Mouse (Mus musculus): ENCODE results near the gene Hist1h4a. TPM values are rescaled to one million over a fixed set of nuclear protein-coding genes. Genes with fewer than 3 reads are reported as not detected.
"Not testable (repeated sequence)": the region's sequence is repeated elsewhere in the genome, so short reads cannot be mapped to it uniquely, and the experiment has no call there.

Hist1h4a gene
- polyA plus RNA-seq, 1 experiment from 2014 or later, result 0.60 TPM

DNA sequence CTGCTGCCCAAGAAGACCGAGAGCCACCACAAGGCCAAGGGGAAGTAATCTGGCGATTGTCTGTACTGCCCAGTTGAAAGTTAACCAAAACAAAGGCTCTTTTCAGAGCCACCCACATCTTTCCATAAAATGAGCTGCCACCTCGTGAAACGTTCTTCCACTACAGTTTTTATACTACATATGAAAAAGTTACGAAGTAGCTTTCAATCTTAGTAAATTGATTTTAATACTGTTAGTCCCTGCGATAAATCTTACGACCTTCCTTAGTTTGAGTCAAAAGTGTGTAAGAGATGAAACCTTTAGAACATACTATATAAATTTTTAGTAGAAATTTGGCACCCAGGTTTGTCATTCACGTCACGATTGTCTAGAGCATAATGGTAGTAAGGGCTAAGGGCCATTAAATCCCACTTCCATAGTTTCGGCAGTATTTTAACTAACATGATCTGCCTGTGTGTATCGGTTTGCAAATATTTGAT, 9.5 kb downstream of the Hist1h4a start:
- WGBS, result 2% methylated on average over 11 of the region's 11 CpGs
- Histone ChIP-seq H3K4me2 (ENCODE audit: low read depth, low read length) (peak overlapping the region; percentile 55), H3K4me1 (ENCODE audit: control insufficient read depth, insufficient read depth, low read length) (peaks cover 7% of the 10 kb centered on the region; the same call in 1 of the 2 replicates), H3K9me3 (ENCODE audit: control insufficient read depth, low read length) (no peaks in the 10 kb centered on the region), H3K9ac (ENCODE audit: low read depth, low read length) (peak overlapping the region; percentile 66), H3K36me3 (ENCODE audit: control insufficient read depth, insufficient read depth, low read length) (no peaks in the 10 kb centered on the region), H3K4me3 (ENCODE audit: low read length) (peak overlapping the region; percentile 48), H3K27ac (ENCODE audit: low read length) (peak overlapping the region; percentile 95), H3K27me3 (replicated peaks; ENCODE audit: control insufficient read depth, insufficient read depth, low read length) (no peaks in the 10 kb centered on the region)
- peak; percentile 27 for ATAC-seq

DNA sequence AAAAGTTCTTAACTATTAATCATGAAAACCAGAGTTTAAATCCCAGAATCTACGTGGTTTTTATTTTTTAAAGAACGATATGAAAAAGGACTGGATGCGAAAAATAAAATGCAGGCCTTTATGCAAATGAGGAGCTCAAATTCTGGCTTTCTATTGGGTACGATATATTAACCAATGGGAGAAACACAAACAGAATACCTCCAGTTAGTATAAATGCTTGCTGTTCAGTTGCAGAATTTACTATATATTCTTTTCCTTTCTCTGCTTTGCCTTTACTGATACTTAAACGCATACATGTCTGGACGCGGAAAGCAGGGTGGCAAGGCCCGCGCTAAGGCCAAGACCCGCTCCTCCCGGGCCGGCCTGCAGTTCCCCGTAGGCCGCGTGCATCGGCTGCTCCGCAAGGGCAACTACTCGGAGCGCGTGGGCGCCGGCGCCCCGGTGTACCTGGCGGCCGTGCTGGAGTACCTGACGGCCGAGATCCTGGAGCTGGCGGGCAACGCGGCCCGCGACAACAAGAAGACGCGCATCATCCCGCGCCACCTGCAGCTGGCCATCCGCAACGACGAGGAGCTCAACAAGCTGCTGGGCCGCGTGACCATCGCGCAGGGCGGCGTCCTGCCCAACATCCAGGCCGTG, 10.1 kb downstream of the Hist1h4a start, which contains the start of gene Hist1h2ab:
Gene Hist1h2ab (plus strand): TSS at position 288 of the 639 bp plus-strand sequence.
- H3K9ac ChIP-seq (ENCODE audit: low read depth, low read length), result peak within 1 kb of the TSS; percentile 66
- not testable (repeated sequence) for H3K36me3 ChIP-seq (ENCODE audit: control insufficient read depth, insufficient read depth, low read length)

DNA sequence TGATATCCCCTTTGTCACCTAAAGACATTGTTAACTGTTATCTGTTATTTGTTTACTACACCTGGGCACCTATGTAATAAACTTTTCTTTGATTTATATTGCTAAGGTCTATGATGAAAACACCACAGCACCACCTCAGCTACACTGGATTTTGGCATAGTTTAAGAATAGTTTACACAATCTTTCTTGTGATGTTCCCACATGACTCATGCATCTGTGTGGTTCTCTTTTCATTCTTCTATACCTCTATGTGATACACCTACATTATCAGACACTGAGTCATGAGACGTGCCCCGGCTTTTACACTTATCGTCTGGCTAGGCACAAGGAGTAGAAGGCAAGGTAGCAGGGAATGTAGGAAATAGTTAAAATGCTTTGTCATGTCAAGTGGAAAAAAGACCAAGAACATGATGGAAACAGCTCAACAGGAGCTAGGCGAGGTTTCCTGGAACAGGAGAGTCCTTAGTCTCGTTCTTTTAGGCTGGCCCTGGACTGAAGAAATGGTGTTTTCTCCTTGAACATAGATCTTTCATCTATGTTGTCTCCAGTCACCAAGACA, 11.4 kb downstream of the Hist1h4a start:
- no peak for ATAC-seq
- Histone ChIP-seq H3K9me3 (ENCODE audit: control insufficient read depth, low read length) (no peaks in the 10 kb centered on the region), H3K27ac (ENCODE audit: low read length) (no peak overlapping the region), H3K4me3 (ENCODE audit: low read length) (no peak overlapping the region), H3K9ac (ENCODE audit: low read depth, low read length) (no peak overlapping the region), H3K4me2 (ENCODE audit: low read depth, low read length) (no peak overlapping the region), H3K4me1 (ENCODE audit: control insufficient read depth, insufficient read depth, low read length) (peaks cover 7% of the 10 kb centered on the region; the same call in 1 of the 2 replicates), H3K36me3 (ENCODE audit: control insufficient read depth, insufficient read depth, low read length) (no peaks in the 10 kb centered on the region), H3K27me3 (replicated peaks; ENCODE audit: control insufficient read depth, insufficient read depth, low read length) (no peaks in the 10 kb centered on the region)
- 94% methylated on average over 5 of the region's 5 CpGs for WGBS

More for the DNA sequence above, 10.1 kb downstream of the Hist1h4a start, which contains the start of gene Hist1h2ab:
- peak; percentile 34 for ATAC-seq
- not testable (repeated sequence) for H3K9me3 ChIP-seq (ENCODE audit: control insufficient read depth, low read length); H3K4me1 ChIP-seq (ENCODE audit: control insufficient read depth, insufficient read depth, low read length); H3K27me3 ChIP-seq (replicated peaks; ENCODE audit: control insufficient read depth, insufficient read depth, low read length)
- Histone ChIP-seq H3K4me3 (ENCODE audit: low read length) (peak within 1 kb of the TSS; percentile 48), H3K27ac (ENCODE audit: low read length) (peak within 1 kb of the TSS; percentile 95), H3K4me2 (ENCODE audit: low read depth, low read length) (peak within 1 kb of the TSS; percentile 55)
- under 1% methylated on average over 31 of the region's 47 CpGs for WGBS

DNA sequence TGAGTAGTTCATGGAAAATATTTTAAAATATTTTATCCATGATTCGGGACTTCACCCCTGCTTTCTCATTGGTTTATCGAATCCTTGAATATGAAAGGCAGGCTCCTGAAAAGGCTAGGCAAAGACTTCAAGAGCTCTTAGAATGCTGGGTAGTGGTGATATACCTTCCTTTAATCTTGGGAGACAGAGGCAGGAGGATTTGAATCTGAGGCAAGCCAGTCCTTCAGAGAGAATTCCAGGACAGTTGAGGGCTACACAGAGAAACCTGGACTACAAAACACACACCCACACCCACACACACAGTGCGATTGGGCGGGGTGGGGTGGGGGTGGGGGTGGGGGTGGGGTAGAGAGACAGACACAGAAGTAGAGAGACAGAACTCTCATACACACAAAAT, 13.1 kb downstream of the Hist1h4a start:
- H3K4me3 ChIP-seq (ENCODE audit: low read length), result no peak overlapping the region
- WGBS, result 4% methylated on average over 4 of the region's 4 CpGs
- H3K9ac ChIP-seq (ENCODE audit: low read depth, low read length), result peak overlapping the region; percentile 36; the same call in 1 of the 2 replicates
- H3K36me3 ChIP-seq (ENCODE audit: control insufficient read depth, insufficient read depth, low read length), result no peaks in the 10 kb centered on the region
- no peaks in the 10 kb centered on the region for H3K27me3 ChIP-seq (replicated peaks; ENCODE audit: control insufficient read depth, insufficient read depth, low read length)
- no peak for ATAC-seq
- H3K27ac ChIP-seq (ENCODE audit: low read length), result peak overlapping the region; percentile 100
- H3K4me1 ChIP-seq (ENCODE audit: control insufficient read depth, insufficient read depth, low read length), result peaks cover 7% of the 10 kb centered on the region
- H3K9me3 ChIP-seq (ENCODE audit: control insufficient read depth, low read length), result no peaks in the 10 kb centered on the region
- peak overlapping the region; percentile 26; the same call in 1 of the 2 replicates for H3K4me2 ChIP-seq (ENCODE audit: low read depth, low read length)

DNA sequence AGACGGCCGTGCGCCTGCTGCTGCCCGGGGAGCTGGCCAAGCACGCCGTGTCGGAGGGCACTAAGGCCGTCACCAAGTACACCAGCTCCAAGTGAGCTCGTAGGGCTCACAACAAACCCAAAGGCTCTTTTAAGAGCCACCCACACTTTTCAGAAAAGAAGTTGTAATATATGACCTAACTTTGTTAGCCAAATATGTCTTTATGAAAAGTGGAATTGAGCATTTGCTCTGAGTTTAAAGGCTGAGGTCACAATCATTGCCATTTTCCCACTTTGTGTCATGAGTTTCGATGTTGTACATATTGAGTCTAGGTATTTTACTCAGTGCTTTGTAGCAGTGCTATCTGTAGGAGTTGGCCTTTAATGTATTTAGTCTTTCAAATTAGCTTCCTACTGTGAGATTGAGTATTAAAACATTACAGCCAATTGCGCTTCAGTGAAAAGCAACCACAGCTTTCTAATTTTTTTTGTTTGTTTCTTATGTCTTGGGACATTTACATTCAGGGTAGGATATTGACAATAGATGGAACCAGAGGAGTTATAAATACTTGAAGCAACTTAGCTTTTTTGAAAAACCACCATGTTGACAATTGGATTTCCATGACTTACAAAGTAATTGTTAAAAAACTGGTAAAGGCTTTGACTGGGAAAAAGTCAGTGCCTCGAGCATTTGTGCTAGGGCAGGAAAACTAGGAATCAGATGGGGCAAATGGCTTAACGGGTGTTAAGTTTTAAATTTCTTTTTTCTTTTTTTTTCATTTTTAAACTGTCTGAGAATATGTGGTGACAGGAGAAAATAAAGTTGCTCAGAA, 13.7 kb downstream of the Hist1h4a start:
- ATAC-seq, result peak; percentile 16; the same call in 1 of the 2 replicates
- peak overlapping the region; percentile 37 for H3K4me3 ChIP-seq (ENCODE audit: low read length)
- 6% methylated on average over 9 of the region's 13 CpGs for WGBS
- peak overlapping the region; percentile 54 for H3K4me2 ChIP-seq (ENCODE audit: low read depth, low read length)
- peaks cover 7% of the 10 kb centered on the region for H3K4me1 ChIP-seq (ENCODE audit: control insufficient read depth, insufficient read depth, low read length)
- H3K9me3 ChIP-seq (ENCODE audit: control insufficient read depth, low read length), result no peaks in the 10 kb centered on the region
- H3K36me3 ChIP-seq (ENCODE audit: control insufficient read depth, insufficient read depth, low read length), result no peaks in the 10 kb centered on the region
- H3K27ac ChIP-seq (ENCODE audit: low read length), result peak overlapping the region; percentile 100
- H3K9ac ChIP-seq (ENCODE audit: low read depth, low read length), result peak overlapping the region; percentile 63
- H3K27me3 ChIP-seq (replicated peaks; ENCODE audit: control insufficient read depth, insufficient read depth, low read length), result no peaks in the 10 kb centered on the region

DNA sequence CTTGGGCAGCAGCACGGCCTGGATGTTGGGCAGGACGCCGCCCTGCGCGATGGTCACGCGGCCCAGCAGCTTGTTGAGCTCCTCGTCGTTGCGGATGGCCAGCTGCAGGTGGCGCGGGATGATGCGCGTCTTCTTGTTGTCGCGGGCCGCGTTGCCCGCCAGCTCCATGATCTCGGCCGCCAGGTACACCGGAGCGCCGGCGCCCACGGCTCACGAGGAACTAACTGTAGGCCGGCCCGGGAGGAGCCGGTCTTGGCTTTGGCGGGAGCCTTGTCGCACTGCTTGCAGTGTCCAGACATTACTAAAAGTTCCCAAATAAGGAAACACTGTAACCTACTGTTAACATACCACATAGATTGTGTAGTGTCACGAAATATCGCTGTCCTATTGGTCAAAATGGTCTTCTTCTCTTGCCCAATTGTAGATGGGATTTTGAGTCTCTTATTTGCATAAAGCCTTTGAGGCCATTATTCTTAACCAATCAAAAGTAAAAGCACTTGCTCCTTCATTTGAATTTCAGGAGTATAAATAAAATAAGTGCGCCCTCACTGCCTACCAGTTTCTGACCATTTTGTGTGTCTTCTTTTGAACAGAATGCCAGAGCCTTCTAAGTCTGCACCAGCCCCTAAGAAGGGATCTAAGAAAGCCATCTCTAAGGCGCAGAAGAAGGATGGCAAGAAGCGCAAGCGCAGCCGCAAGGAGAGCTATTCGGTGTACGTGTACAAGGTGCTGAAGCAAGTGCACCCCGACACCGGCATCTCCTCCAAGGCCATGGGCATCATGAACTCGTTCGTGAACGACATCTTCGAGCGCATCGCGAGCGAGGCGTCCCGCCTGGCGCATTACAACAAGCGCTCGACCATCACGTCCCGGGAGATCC, 14.6 kb downstream of the Hist1h4a start, which contains the start of gene Hist1h2bb:
Gene Hist1h2bb (plus strand): TSS at position 534 of the 880 bp plus-strand sequence.
- peak; percentile 90 for ATAC-seq
- Histone ChIP-seq H3K4me2 (ENCODE audit: low read depth, low read length) (peak within 1 kb of the TSS; percentile 58), H3K9ac (ENCODE audit: low read depth, low read length) (peak within 1 kb of the TSS; percentile 75), H3K4me3 (ENCODE audit: low read length) (peak within 1 kb of the TSS; percentile 48), H3K27ac (ENCODE audit: low read length) (peak within 1 kb of the TSS; percentile 100)
- H3K9me3 ChIP-seq (ENCODE audit: control insufficient read depth, low read length); H3K36me3 ChIP-seq (ENCODE audit: control insufficient read depth, insufficient read depth, low read length); H3K4me1 ChIP-seq (ENCODE audit: control insufficient read depth, insufficient read depth, low read length); H3K27me3 ChIP-seq (replicated peaks; ENCODE audit: control insufficient read depth, insufficient read depth, low read length): not testable (repeated sequence)
- WGBS, result 0% methylated on average over 36 of the region's 58 CpGs

DNA sequence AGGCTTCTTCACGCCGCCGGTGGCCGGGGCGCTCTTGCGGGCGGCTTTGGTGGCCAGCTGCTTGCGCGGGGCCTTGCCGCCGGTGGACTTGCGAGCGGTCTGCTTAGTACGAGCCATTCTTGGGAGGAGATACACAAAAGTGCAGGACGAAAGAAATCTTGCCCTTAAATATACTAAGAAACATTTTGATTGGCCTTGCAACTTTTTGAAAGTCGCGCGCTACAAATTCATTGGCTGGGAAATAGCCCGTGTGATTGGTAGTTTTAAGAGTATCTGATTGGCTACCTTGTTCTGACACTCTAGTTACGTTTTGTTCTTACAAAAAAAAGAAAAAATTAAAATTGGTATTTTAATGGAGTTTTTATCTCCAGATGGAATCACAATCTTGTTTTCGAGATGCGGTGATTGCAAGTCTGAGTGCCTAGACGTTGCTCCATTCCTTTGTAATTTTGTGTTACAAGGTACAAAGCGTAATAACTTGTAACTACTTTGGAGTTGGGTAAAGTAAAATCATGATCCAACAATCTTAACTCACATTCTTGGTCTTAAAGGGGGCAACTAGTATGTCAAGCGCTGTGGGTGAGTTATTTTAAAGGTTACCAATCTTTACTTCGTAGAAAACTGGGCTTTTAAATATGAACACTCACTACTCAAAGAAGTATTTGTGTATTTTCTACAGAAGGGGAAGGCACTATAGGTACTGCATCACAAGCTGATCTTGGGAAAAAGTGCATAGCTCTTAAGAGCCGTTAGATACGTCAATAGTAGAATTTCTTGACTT, 15.5 kb downstream of the Hist1h4a start, which contains the start of gene Hist1h3c:
Gene Hist1h3c (minus strand): TSS at position 222 of the 781 bp plus-strand sequence.
- ATAC-seq, result peak; percentile 65
- no peaks in the 10 kb centered on the region for H3K36me3 ChIP-seq (ENCODE audit: control insufficient read depth, insufficient read depth, low read length)
- peaks cover 9% of the 10 kb centered on the region for H3K4me1 ChIP-seq (ENCODE audit: control insufficient read depth, insufficient read depth, low read length)
- peak within 1 kb of the TSS; percentile 100 for H3K27ac ChIP-seq (ENCODE audit: low read length)
- WGBS, result under 1% methylated on average over 23 of the region's 28 CpGs
- H3K4me3 ChIP-seq (ENCODE audit: low read length), result peak within 1 kb of the TSS; percentile 48
- H3K9ac ChIP-seq (ENCODE audit: low read depth, low read length), result peak within 1 kb of the TSS; percentile 75
- peak within 1 kb of the TSS; percentile 58 for H3K4me2 ChIP-seq (ENCODE audit: low read depth, low read length)
- H3K27me3 ChIP-seq (replicated peaks; ENCODE audit: control insufficient read depth, insufficient read depth, low read length), result no peaks in the 10 kb centered on the region
- no peaks in the 10 kb centered on the region for H3K9me3 ChIP-seq (ENCODE audit: control insufficient read depth, low read length)

All from intestine, embryonic 16.5 days (tissue).